22 mouse cellular contexts compared by ENCODE assay signal in the genomic region with DNA sequence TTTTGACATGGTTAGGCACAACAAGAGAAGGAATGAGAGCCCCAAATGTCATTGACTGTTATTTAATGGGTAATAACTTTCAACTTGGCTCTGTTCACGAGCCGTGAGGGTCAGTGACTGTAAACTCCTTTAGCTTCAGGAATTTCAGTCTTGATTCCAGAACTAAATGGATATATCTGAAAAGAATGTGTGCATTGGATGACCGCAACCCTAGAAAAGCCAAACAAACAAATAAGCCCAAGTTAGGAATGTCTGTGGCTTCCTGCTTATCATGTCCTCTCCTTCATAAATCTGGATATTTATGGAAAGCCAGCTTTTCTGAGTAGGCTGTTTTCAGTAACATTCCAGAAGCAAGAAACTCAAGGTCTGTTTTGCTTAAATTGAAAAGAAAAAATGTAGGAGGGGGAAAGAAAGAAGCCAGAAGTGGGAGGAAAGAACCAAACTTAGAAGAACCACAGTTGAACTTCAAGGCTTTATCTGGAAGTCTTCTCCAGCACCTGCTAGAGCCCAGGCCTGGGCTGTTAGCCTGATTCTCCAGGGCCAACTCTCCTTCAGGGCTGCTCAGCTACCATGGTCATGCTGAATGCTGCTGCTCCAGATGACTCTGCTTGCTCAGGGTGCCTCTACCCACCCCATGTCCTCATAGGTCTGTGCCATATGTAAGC. TPM values are rescaled to one million over a fixed set of nuclear protein-coding genes. Genes with fewer than 3 reads are reported as not detected.
A peak's percentile ranks its signal among the peaks of the same experiment; 100 is the strongest.
DNase-seq lines count a peak whose midpoint lies in the region; ATAC-seq lines count a peak whose summit lies in the region.
"Had no signal": no experiment of that assay in that cellular context is flagged by ENCODE, and none has a peak within 500 bp of the region (broad histone marks: within the 10 kb centered on the region; RNA-seq: fewer than 3 reads in every experiment).

No protein-coding gene starts in this region.

- H3K36me3 ChIP-seq in kidney, embryonic 15.5 days = no peaks in the 10 kb centered on the region
- no peaks in the 10 kb centered on the region for H3K36me3 ChIP-seq in forebrain, embryonic 13.5 days (ENCODE audit: poor library complexity, severe bottlenecking)
- H3K36me3 ChIP-seq: hindbrain, embryonic 12.5 days; limb, embryonic 15.5 days; midbrain, embryonic 10.5 days; neural tube, embryonic 13.5 days had no signal

- 56% methylated on average over 3 of the region's 3 CpGs for WGBS in kidney, embryonic 15.5 days
- WGBS in forebrain, embryonic 13.5 days = 90% methylated on average over 3 of the region's 3 CpGs

- no peak overlapping the region for H3K4me2 ChIP-seq in kidney, embryonic 15.5 days
- H3K4me2 ChIP-seq in forebrain, embryonic 13.5 days = no peak overlapping the region
- H3K4me2 ChIP-seq: hindbrain, embryonic 12.5 days; limb, embryonic 15.5 days; neural tube, embryonic 13.5 days had no signal

- H3K9ac ChIP-seq in kidney, embryonic 15.5 days = no peak overlapping the region
- H3K9ac ChIP-seq in forebrain, embryonic 13.5 days = no peak overlapping the region
- H3K9ac ChIP-seq: hindbrain, embryonic 12.5 days; limb, embryonic 15.5 days; neural tube, embryonic 13.5 days had no signal

- H3K4me1 ChIP-seq in kidney, embryonic 15.5 days = peaks cover 13% of the 10 kb centered on the region; the same call in 1 of the 2 replicates
- no peaks in the 10 kb centered on the region for H3K4me1 ChIP-seq in forebrain, embryonic 13.5 days
- H3K4me1 ChIP-seq: hindbrain, embryonic 12.5 days; midbrain, embryonic 10.5 days; neural tube, embryonic 13.5 days had no signal

- no peaks in the 10 kb centered on the region for H3K27me3 ChIP-seq in kidney, embryonic 15.5 days
- H3K27me3 ChIP-seq in forebrain, embryonic 13.5 days = no peaks in the 10 kb centered on the region
- H3K27me3 ChIP-seq: hindbrain, embryonic 12.5 days; limb, embryonic 15.5 days; neural tube, embryonic 13.5 days had no signal

- ATAC-seq in kidney, embryonic 15.5 days (replicated peaks; ENCODE audit: low FRiP score) = peak; percentile 76
- no peak for ATAC-seq in forebrain, embryonic 13.5 days
- ATAC-seq: forebrain, embryonic 16.5 days; inflammation-experienced regulatory T-cells, adult 6 months had no signal

- H3K9me3 ChIP-seq in kidney, embryonic 15.5 days (replicated peaks) = no peaks in the 10 kb centered on the region
- H3K9me3 ChIP-seq in forebrain, embryonic 13.5 days (replicated peaks) = no peaks in the 10 kb centered on the region
- H3K9me3 ChIP-seq: hindbrain, embryonic 12.5 days; limb, embryonic 15.5 days; midbrain, embryonic 10.5 days; neural tube, embryonic 13.5 days had no signal

- no peak for DNase-seq in kidney, adult 18-20 months
- peak; percentile 19 for DNase-seq in 3134 (ENCODE audit: extremely low read depth, insufficient read length, low spot score)
- DNase-seq in 3T3-L1 (ENCODE audit: low read depth, low spot score) = peak; percentile 44
- peak; percentile 51 for DNase-seq in kidney, postnatal 14 days
- DNase-seq in yolk sac, embryonic 10.5 days (ENCODE audit: low spot score) = no peak
- DNase-seq in lung, postnatal 25 days (ENCODE audit: low spot score) = no peak
- DNase-seq: adrenal gland, postnatal 10 days; cerebellum, adult 18-20 months; heart, adult 2 months; layer of hippocampus, adult 9-11 months; lung, adult 18-20 months; lung, postnatal 36 days; retina, postnatal 1 day; thymus, postnatal 36 days had no signal

- peak overlapping the region; percentile 88 for H3K27ac ChIP-seq in kidney, embryonic 15.5 days
- H3K27ac ChIP-seq in forebrain, embryonic 13.5 days = no peak overlapping the region
- H3K27ac ChIP-seq: heart, adult 2 months; hindbrain, embryonic 12.5 days; limb, embryonic 15.5 days; midbrain, embryonic 10.5 days; neural tube, embryonic 13.5 days had no signal

- no peak overlapping the region for H3K4me3 ChIP-seq in kidney, embryonic 15.5 days (replicated peaks)
- no peak overlapping the region for H3K4me3 ChIP-seq in forebrain, embryonic 13.5 days
- H3K4me3 ChIP-seq: heart, adult 2 months; hindbrain, embryonic 12.5 days; limb, embryonic 15.5 days; midbrain, embryonic 10.5 days; neural tube, embryonic 13.5 days had no signal

RNA-seq across cellular contexts. Expression of gene Fhl2, which starts 21.4 kb away (rescaled TPM):
- polyA plus RNA-seq in kidney, embryonic 15.5 days (2015; fragmentation: Nextera tagmentation; extraction: Ambion mirVana) = 90.7 and 92.4 TPM in 2 replicates
- 4.8 and 6.2 TPM in 2 replicates for polyA plus RNA-seq in forebrain, embryonic 13.5 days (2015; fragmentation: Nextera tagmentation; extraction: Ambion mirVana)

Comparison
In these comparisons a context has a peak if more than half of its experiments do, and no peak if none do; other contexts are left out.
1. DNase-seq: peak in 3134 (single experiment), 3T3-L1 (single experiment) and kidney, postnatal 14 days (single experiment); none in kidney, adult 18-20 months (single experiment), yolk sac, embryonic 10.5 days (single experiment) and lung, postnatal 25 days (single experiment).
2. RNA of gene Fhl2, which starts 21.4 kb away (polyA plus RNA-seq): 90.7 to 92.4 TPM in kidney, embryonic 15.5 days; 4.8 to 6.2 TPM in forebrain, embryonic 13.5 days; every median in the first group is over 10 times any median in the second.